Mouse (Mus musculus): ENCODE results near the gene Tln1. TPM values are rescaled to one million over a fixed set of nuclear protein-coding genes. Genes with fewer than 3 reads are reported as not detected.

The Tln1 gene
- polyA plus RNA-seq, 2 experiments = 62.4 to 69.4 TPM

DNA sequence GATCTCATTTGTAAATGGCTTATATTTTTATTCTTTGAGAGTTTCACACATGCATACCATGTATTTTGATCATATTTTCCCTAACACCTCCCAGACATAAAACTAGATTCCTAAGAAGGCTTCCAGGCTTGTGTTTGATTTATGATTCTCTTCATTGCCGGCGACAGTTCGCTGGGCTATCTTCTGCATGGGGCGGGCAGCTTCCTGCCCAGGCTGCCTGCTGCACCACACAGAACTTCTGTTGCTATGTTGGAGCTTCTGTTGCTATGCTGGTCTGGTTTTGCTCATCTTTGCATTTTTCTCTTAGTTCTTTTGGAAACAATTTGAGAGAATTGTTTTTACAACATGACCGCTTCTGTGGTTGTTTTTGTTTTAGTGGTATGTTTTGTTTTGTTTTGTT is 29.1 kb upstream of the Tln1 start:
- no peak for ATAC-seq (ENCODE audit: low FRiP score, low read depth)
- H3K9me3 ChIP-seq (ENCODE audit: control insufficient read depth, low read length) = no peaks in the 10 kb centered on the region
- H3K27me3 ChIP-seq (ENCODE audit: control insufficient read depth, insufficient read depth, low read length) = no peaks in the 10 kb centered on the region
- peaks cover 4% of the 10 kb centered on the region; the same call in 1 of the 2 replicates for H3K4me1 ChIP-seq (ENCODE audit: control insufficient read depth, insufficient read depth, low read length)
- H3K9ac ChIP-seq (ENCODE audit: low read depth, low read length, severe bottlenecking) = no peak overlapping the region
- H3K4me3 ChIP-seq (replicated peaks; ENCODE audit: low read length) = no peak overlapping the region
- no peaks in the 10 kb centered on the region for H3K36me3 ChIP-seq (ENCODE audit: control insufficient read depth, insufficient read depth, low read length)
- no peak overlapping the region for H3K4me2 ChIP-seq (replicated peaks; ENCODE audit: low read depth, low read length, severe bottlenecking)
- H3K27ac ChIP-seq (replicated peaks; ENCODE audit: low read depth, low read length) = no peak overlapping the region
- 66% methylated on average over 5 of the region's 5 CpGs for WGBS
- no peak for DNase-seq (ENCODE audit: low spot score)
- no peak for TF ChIP-seq POLR2A (IDR thresholded peaks at IDR 0.05; ENCODE audit: borderline replicate concordance, extremely low read depth, insufficient read depth, insufficient read length)

DNA sequence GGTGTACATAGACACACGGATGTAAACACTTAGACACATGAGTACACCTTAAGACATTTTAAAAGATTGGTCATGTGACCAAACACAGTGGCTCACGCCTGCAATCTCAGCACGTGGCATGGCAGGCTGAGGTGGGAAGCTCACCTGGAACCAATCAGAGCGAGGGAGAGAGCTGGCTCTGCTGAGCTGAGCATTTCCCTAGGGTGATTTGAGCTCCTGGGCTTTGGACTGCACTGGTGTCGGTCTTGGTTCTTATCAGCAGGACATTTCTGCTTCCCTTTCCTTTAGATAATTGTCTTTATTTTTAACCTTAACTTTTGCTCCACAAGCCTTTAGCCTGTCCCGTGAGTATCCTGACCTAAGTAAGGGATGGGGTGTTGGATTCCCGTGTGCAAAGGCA is 25.2 kb upstream of the Tln1 start:
- DNase-seq (ENCODE audit: low spot score) (no peak), ATAC-seq (ENCODE audit: low FRiP score, low read depth) (no peak)
- H3K27ac ChIP-seq (replicated peaks; ENCODE audit: low read depth, low read length) = no peak overlapping the region
- no peak overlapping the region for H3K9ac ChIP-seq (ENCODE audit: low read depth, low read length, severe bottlenecking)
- no peaks in the 10 kb centered on the region for H3K27me3 ChIP-seq (ENCODE audit: control insufficient read depth, insufficient read depth, low read length)
- no peak overlapping the region for H3K4me2 ChIP-seq (replicated peaks; ENCODE audit: low read depth, low read length, severe bottlenecking)
- no peak for TF ChIP-seq POLR2A (IDR thresholded peaks at IDR 0.05; ENCODE audit: borderline replicate concordance, extremely low read depth, insufficient read depth, insufficient read length)
- H3K36me3 ChIP-seq (ENCODE audit: control insufficient read depth, insufficient read depth, low read length) = peaks cover 19% of the 10 kb centered on the region
- no peak overlapping the region for H3K4me3 ChIP-seq (replicated peaks; ENCODE audit: low read length)
- H3K9me3 ChIP-seq (ENCODE audit: control insufficient read depth, low read length) = no peaks in the 10 kb centered on the region
- H3K4me1 ChIP-seq (ENCODE audit: control insufficient read depth, insufficient read depth, low read length) = peaks cover 4% of the 10 kb centered on the region; the same call in 1 of the 2 replicates
- WGBS = 37% methylated on average over 7 of the region's 7 CpGs

DNA sequence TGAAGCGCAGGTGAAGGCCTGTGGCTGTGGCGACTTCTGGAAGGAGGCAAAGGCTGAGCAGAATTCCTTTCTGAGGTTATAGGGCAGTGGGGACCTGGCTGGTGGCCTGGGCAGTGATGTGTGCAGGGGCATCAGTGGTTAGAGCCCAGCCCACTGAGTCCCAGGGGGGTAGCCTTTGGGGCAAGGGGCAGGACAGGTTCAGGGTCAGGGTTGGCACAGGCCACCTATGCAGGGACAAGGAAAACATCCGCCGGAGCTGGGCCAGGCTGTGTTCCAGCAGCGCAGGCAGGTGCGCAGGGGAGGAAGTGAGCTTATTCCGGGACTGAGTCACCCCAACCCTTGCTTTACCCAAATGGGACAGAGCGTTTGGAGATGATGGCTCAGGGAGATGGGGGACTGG is 23.9 kb upstream of the Tln1 start:
- Histone ChIP-seq H3K27ac (replicated peaks; ENCODE audit: low read depth, low read length) (no peak overlapping the region), H3K36me3 (ENCODE audit: control insufficient read depth, insufficient read depth, low read length) (peaks cover 31% of the 10 kb centered on the region), H3K9me3 (ENCODE audit: control insufficient read depth, low read length) (no peaks in the 10 kb centered on the region), H3K27me3 (ENCODE audit: control insufficient read depth, insufficient read depth, low read length) (no peaks in the 10 kb centered on the region), H3K4me1 (ENCODE audit: control insufficient read depth, insufficient read depth, low read length) (peaks cover 4% of the 10 kb centered on the region; the same call in 1 of the 2 replicates), H3K9ac (ENCODE audit: low read depth, low read length, severe bottlenecking) (no peak overlapping the region), H3K4me3 (replicated peaks; ENCODE audit: low read length) (no peak overlapping the region), H3K4me2 (replicated peaks; ENCODE audit: low read depth, low read length, severe bottlenecking) (no peak overlapping the region)
- DNase-seq (ENCODE audit: low spot score) (no peak), ATAC-seq (ENCODE audit: low FRiP score, low read depth) (no peak)
- TF ChIP-seq POLR2A (IDR thresholded peaks at IDR 0.05; ENCODE audit: borderline replicate concordance, extremely low read depth, insufficient read depth, insufficient read length) = no peak
- 76% methylated on average over 8 of the region's 8 CpGs for WGBS

DNA sequence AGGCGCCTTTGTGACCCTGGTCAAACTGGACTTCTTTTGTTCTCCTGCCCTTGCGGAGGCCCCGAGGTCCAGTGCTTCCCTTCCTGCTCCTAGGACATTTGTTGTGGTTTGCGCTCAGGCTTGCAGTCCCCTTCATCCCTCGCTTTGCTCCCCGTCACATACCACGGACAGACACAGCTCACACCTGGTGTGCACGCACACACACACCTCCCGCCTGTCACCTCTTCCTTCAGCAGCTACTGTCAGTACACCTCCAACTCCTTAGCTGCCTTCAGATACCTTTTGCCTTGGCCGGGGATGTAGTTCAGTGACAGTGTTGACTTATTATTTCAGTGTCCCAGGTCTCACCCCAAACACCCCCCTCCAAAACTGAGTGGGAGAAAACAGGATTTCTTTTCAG is 23.2 kb upstream of the Tln1 start:
- Histone ChIP-seq H3K4me3 (replicated peaks; ENCODE audit: low read length) (no peak overlapping the region), H3K36me3 (ENCODE audit: control insufficient read depth, insufficient read depth, low read length) (peaks cover 38% of the 10 kb centered on the region), H3K4me2 (replicated peaks; ENCODE audit: low read depth, low read length, severe bottlenecking) (no peak overlapping the region), H3K27ac (replicated peaks; ENCODE audit: low read depth, low read length) (no peak overlapping the region), H3K9ac (ENCODE audit: low read depth, low read length, severe bottlenecking) (no peak overlapping the region), H3K27me3 (ENCODE audit: control insufficient read depth, insufficient read depth, low read length) (no peaks in the 10 kb centered on the region), H3K9me3 (ENCODE audit: control insufficient read depth, low read length) (no peaks in the 10 kb centered on the region), H3K4me1 (ENCODE audit: control insufficient read depth, insufficient read depth, low read length) (peaks cover 4% of the 10 kb centered on the region; the same call in 1 of the 2 replicates)
- ATAC-seq (ENCODE audit: low FRiP score, low read depth) (no peak), DNase-seq (ENCODE audit: low spot score) (no peak)
- 59% methylated on average over 9 of the region's 10 CpGs for WGBS
- no peak for TF ChIP-seq POLR2A (IDR thresholded peaks at IDR 0.05; ENCODE audit: borderline replicate concordance, extremely low read depth, insufficient read depth, insufficient read length)

DNA sequence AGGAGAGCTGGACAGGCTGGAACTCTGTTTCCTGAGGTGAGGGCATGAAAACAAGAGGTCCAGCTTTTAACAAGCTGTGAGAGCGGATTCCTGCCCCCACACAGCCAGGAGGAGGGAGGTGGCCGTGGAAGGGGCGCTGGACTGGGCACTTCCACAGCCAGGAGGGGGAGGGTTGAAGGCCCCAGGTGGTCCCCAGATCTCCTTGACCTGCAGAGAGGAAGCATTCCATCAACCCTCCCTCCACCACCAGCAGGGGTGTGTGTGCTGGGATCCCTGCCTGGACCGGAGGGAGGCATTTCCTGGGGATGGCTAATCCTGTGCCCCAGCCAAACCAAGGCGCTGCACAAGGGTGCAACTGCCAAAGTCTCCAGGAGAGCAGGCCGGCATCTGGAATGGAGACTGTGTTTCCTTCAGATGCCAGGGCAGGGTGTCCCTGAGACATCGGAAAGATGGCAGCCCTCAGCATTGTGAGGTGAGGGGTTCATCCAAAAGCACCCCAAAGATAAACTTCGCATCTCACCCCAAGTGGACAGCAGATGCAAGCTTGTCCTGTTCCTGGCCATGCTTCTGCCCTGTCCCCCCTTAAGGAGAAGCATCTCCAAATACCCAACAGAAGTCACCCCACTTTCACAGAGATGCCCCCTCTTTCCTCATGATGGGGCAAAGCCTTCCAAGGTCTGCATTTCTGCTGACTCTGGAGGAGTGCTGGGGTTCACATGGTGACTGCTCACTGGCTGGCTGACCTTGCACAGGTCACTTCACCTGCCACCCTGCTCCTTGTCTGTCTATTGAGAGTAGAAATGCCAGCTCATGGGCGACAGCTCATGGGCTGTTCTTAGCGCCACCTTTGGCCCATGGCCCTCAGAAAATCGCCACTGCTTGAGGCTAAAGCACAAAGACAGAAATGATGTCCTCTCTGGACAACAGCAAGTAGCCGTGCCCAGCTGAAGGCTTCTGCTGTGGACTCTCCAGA is 22.2 kb upstream of the Tln1 start, which contains the start of gene Msmp:
TSS of gene Msmp (minus strand) at position 51 of the 973 bp plus-strand sequence.
- Histone ChIP-seq H3K4me2 (replicated peaks; ENCODE audit: low read depth, low read length, severe bottlenecking) (no peak within 1 kb of the TSS), H3K4me3 (replicated peaks; ENCODE audit: low read length) (no peak within 1 kb of the TSS), H3K9ac (ENCODE audit: low read depth, low read length, severe bottlenecking) (no peak within 1 kb of the TSS), H3K36me3 (ENCODE audit: control insufficient read depth, insufficient read depth, low read length) (peaks cover 42% of the 10 kb centered on the region), H3K9me3 (ENCODE audit: control insufficient read depth, low read length) (no peaks in the 10 kb centered on the region), H3K4me1 (ENCODE audit: control insufficient read depth, insufficient read depth, low read length) (peaks cover 5% of the 10 kb centered on the region; the same call in 1 of the 2 replicates), H3K27me3 (ENCODE audit: control insufficient read depth, insufficient read depth, low read length) (no peaks in the 10 kb centered on the region), H3K27ac (replicated peaks; ENCODE audit: low read depth, low read length) (no peak within 1 kb of the TSS)
- ATAC-seq (ENCODE audit: low FRiP score, low read depth) = no peak
- TF ChIP-seq POLR2A (IDR thresholded peaks at IDR 0.05; ENCODE audit: borderline replicate concordance, extremely low read depth, insufficient read depth, insufficient read length) = no peak
- DNase-seq (ENCODE audit: low spot score) = no peak
- 70% methylated on average over 12 of the region's 12 CpGs for WGBS
